Mouse (Mus musculus): ENCODE measurements around the gene Hsp90ab1.

The Hsp90ab1 gene

GRCm38 (mm10) chr17:45580958-45581477 lies 7.9 kb upstream of the Hsp90ab1 start:
- no peak for DNase-seq (ENCODE audit: low read depth, low spot score)

- no peak for DNase-seq (ENCODE audit: low read depth, low spot score)
Observed at GRCm38 (mm10) chr17:45579554-45579953, 6.5 kb upstream of the Hsp90ab1 start.

- DNase-seq (ENCODE audit: low read depth, low spot score), result peak; percentile 81
Observed at GRCm38 (mm10) chr17:45578843-45579242, 5.8 kb upstream of the Hsp90ab1 start.

- DNase-seq (ENCODE audit: low read depth, low spot score), result no peak
Observed at GRCm38 (mm10) chr17:45578242-45578641, 5.2 kb upstream of the Hsp90ab1 start.

- no peak for DNase-seq (ENCODE audit: low read depth, low spot score)
Observed at GRCm38 (mm10) chr17:45575123-45575897, 2.2 kb upstream of the Hsp90ab1 start.

- DNase-seq (ENCODE audit: low read depth, low spot score), result peak; percentile 79
Observed at GRCm38 (mm10) chr17:45574129-45574761, 1.2 kb upstream of the Hsp90ab1 start.

GRCm38 (mm10) chr17:45573780-45574123 lies 681 bp upstream of the Hsp90ab1 start:
- DNase-seq (ENCODE audit: low read depth, low spot score), result peak; percentile 97

GRCm38 (mm10) chr17:45572103-45573086 lies 676 bp downstream of the Hsp90ab1 start:
- peak; percentile 92 for DNase-seq (ENCODE audit: low read depth, low spot score)

- no peak for DNase-seq (ENCODE audit: low read depth, low spot score)
Observed at GRCm38 (mm10) chr17:45569999-45570398, 3.1 kb downstream of the Hsp90ab1 start.

GRCm38 (mm10) chr17:45568990-45569389 lies 4.1 kb downstream of the Hsp90ab1 start:
- DNase-seq (ENCODE audit: low read depth, low spot score), result no peak

- DNase-seq (ENCODE audit: low read depth, low spot score), result peak; percentile 75
Observed at GRCm38 (mm10) chr17:45567162-45567601, 5.9 kb downstream of the Hsp90ab1 start.

GRCm38 (mm10) chr17:45566360-45567161 lies 6.5 kb downstream of the Hsp90ab1 start:
- DNase-seq (ENCODE audit: low read depth, low spot score), result peak; percentile 64

GRCm38 (mm10) chr17:45566031-45566359 lies 7.1 kb downstream of the Hsp90ab1 start:
- DNase-seq (ENCODE audit: low read depth, low spot score), result no peak

- no peak for DNase-seq (ENCODE audit: low read depth, low spot score)
Observed at GRCm38 (mm10) chr17:45565103-45565502, 8.0 kb downstream of the Hsp90ab1 start.

GRCm38 (mm10) chr17:45564531-45565084 lies 8.5 kb downstream of the Hsp90ab1 start:
- peak; percentile 64 for DNase-seq (ENCODE audit: low read depth, low spot score)

GRCm38 (mm10) chr17:45563655-45564530 lies 9.2 kb downstream of the Hsp90ab1 start, which contains the start of gene Slc35b2:
Slc35b2 (plus strand) TSS chr17:45563874.
- DNase-seq (ENCODE audit: low read depth, low spot score), result peak; percentile 93

GRCm38 (mm10) chr17:45563216-45563615 lies 9.9 kb downstream of the Hsp90ab1 start:
- no peak for DNase-seq (ENCODE audit: low read depth, low spot score)

- no peak for DNase-seq (ENCODE audit: low read depth, low spot score)
Observed at GRCm38 (mm10) chr17:45559732-45560525, 13.1 kb downstream of the Hsp90ab1 start.

Measured in ES-CJ7 (cell line).